Mouse (Mus musculus): Measurements from ENCODE around the gene Fam169b.

DNA sequence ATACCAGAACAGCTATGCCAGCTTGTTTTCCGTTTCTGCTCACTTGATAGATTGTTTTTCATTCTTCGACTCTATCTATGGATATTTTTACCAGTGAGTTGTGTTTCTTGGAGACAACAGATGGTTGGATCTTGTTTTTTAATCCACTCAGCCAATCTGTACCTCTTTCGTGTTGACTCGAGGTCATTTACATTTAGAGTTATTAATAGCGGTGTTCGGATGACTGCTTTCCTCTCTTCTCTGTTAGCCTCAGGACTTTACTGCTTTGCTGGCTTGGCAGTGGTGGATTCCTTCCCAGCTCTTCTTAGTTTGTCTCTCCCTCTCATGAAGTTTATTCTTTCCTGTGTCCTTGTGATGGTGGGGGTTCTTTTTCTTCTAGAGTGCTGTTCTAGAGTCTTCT is 59.2 kb downstream of the Fam169b start:
- TF ChIP-seq CTCF (IDR thresholded peaks at IDR 0.05) (no peak), POLR2A (IDR thresholded peaks at IDR 0.05; ENCODE audit: insufficient read depth, low read depth, low read length) (no peak), EP300 (IDR thresholded peaks at IDR 0.05; ENCODE audit: insufficient read depth, low read depth, low read length) (no peak)

All from heart, adult 2 months (tissue).